Mouse (Mus musculus) embryonic facial prominence, embryonic 14.5 days (tissue): ENCODE measurements around the gene BC003965. TPM values are rescaled to one million over a fixed set of nuclear protein-coding genes. Genes with fewer than 3 reads are reported as not detected.
"Not testable (repeated sequence)": the region's sequence is repeated elsewhere in the genome, so short reads cannot be mapped to it uniquely, and the experiment has no call there.

Source experiments
- ATAC-seq: fragments of 200-750 bp; cut with Nextera tagmentation; 2 replicates; pipeline ENCODE4 v1.8.0; 2017; ENCODE audit warnings: low read depth, moderate number of reproducible peaks, moderate TSS enrichment
- DNase-seq: peaks from one replicate; pipeline ENCODE4 v3.0.0-alpha.2; 2015; ENCODE audit warnings: low spot score
- H3K27ac ChIP-seq: fragments of 300-500 bp; sonication (generic); replicated peaks from 2 replicates; pipeline ENCODE4 v1.5.1; 2014; ENCODE audit warnings: low read depth, mild to moderate bottlenecking, low read length, moderate library complexity
- H3K27me3 ChIP-seq: fragments of 300-500 bp; sonication (generic); replicated peaks from 2 replicates; pipeline ENCODE4 v1.6.1; 2014; ENCODE audit warnings: low read length; ENCODE audit not compliant: control insufficient read depth, insufficient read depth
- H3K36me3 ChIP-seq: fragments of 300-500 bp; sonication (generic); 2 replicates; pipeline ENCODE4 v1.6.1; 2014; ENCODE audit warnings: low read length, mixed read lengths; ENCODE audit not compliant: control insufficient read depth, insufficient read depth
- H3K4me1 ChIP-seq: fragments of 300-500 bp; sonication (generic); 2 replicates; pipeline ENCODE4 v1.6.1; 2014; ENCODE audit warnings: antibody characterized with exemption, low read length; ENCODE audit not compliant: control insufficient read depth, insufficient read depth
- H3K4me2 ChIP-seq: fragments of 300-500 bp; sonication (generic); 2 replicates; pipeline ENCODE4 v1.6.1; 2014; ENCODE audit warnings: low read depth, mild to moderate bottlenecking, low read length, moderate library complexity, mixed read lengths
- H3K4me3 ChIP-seq: fragments of 300-500 bp; sonication (generic); 2 replicates; pipeline ENCODE4 v1.5.1; 2014; ENCODE audit warnings: low read depth, mild to moderate bottlenecking, low read length
- H3K9ac ChIP-seq: fragments of 300-500 bp; sonication (generic); 2 replicates; pipeline ENCODE4 v1.6.1; 2014; ENCODE audit warnings: low read depth, mild to moderate bottlenecking, low read length, moderate library complexity, mixed read lengths
- H3K9me3 ChIP-seq: fragments of 300-500 bp; sonication (generic); 2 replicates; pipeline ENCODE4 v1.6.1; 2016; ENCODE audit warnings: low read length; ENCODE audit not compliant: control insufficient read depth
- WGBS: fragments of 180-500 bp; shearing (Covaris S2); extraction: QIAGEN DNeasy Blood & Tissue Kit; methylation state at CpG from one replicate; pipeline ENCODE4 v1.1.7; 2014; 5-methylcytosine and 5-hydroxymethylcytosine counted together
- polyA plus RNA-seq: library from polyadenylated mRNA; unstranded; fragments of >200 nt; fragmentation: Nextera tagmentation; extraction: Ambion mirVana; gene quantifications from 2 replicates; pipeline ENCODE4 v1.2.1, GENCODE M21; 2014

Gene BC003965
- polyA plus RNA-seq, 1 experiment from 2014 or later: 28.1 TPM

DNA sequence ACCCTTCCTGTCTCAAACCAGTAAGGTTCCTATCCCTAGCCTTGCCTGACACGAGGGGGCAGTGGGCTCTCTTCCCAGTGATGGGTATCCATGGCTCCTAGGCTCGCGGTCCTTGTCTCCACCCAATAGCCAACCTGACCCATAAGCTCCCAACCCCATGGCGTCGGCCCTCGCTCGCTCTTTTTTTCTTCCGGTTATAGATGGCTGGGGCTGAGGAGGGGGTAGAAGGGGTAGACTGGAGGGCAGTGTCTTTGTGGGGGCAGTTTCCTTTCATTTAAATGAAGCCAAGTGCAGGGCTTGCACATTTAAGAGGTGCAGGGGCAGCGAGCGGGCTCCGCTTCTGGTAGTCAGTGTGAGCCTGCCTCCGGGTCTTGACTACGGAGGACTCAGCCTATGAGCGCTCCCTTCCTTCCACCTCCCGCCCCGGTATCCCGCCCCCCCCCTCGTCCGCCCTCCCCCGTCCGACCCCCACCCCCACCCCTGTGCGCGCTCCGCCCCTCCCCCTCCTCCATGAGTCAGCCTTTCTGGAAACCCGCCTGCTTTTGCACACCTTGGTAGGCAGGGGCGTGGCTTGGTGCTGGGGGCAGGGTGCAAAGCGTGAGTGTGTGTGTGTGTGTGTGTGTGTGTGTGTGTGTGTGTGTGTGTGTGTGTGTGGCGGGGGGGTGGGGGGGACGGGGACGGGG, 37.6 kb downstream of the BC003965 start:
- WGBS: 4% methylated on average over 12 of the region's 30 CpGs
- peak; percentile 91 for ATAC-seq
- Histone ChIP-seq H3K4me2 (peak overlapping the region; percentile 78), H3K27me3 (no peaks in the 10 kb centered on the region), H3K9ac (peak overlapping the region; percentile 60), H3K27ac (0 out of 2 replicates have a peak overlapping the region, but pooled peaks have one; percentile 21), H3K4me3 (peak overlapping the region; percentile 39), H3K4me1 (peaks cover 10% of the 10 kb centered on the region), H3K36me3 (peaks cover 46% of the 10 kb centered on the region), H3K9me3 (no peaks in the 10 kb centered on the region)
- peak; percentile 63 for DNase-seq

- H3K27ac ChIP-seq, H3K9me3 ChIP-seq, H3K4me1 ChIP-seq, DNase-seq, H3K27me3 ChIP-seq: not testable (repeated sequence)
- ATAC-seq: peak; percentile 87
- WGBS: 11% methylated on average over 13 of the region's 28 CpGs
- peak overlapping the region; percentile 78 for H3K4me2 ChIP-seq
- peaks cover 47% of the 10 kb centered on the region for H3K36me3 ChIP-seq
- peak overlapping the region; percentile 42; the same call in 1 of the 2 replicates for H3K9ac ChIP-seq
- peak overlapping the region; percentile 39 for H3K4me3 ChIP-seq
Measured at GRCm38 (mm10) chr17:25222504-25222940, 38.2 kb downstream of the BC003965 start.

- WGBS: 43% methylated on average over 6 of the region's 6 CpGs
- H3K9me3 ChIP-seq: no peaks in the 10 kb centered on the region
- ATAC-seq: no peak
- peaks cover 10% of the 10 kb centered on the region for H3K4me1 ChIP-seq
- H3K4me2 ChIP-seq: peak overlapping the region; percentile 48
- H3K4me3 ChIP-seq: peak overlapping the region; percentile 39
- peaks cover 45% of the 10 kb centered on the region for H3K36me3 ChIP-seq
- no peak overlapping the region; the same call in 1 of the 2 replicates for H3K27ac ChIP-seq
- peak overlapping the region; percentile 42; the same call in 1 of the 2 replicates for H3K9ac ChIP-seq
- no peak for DNase-seq
- no peaks in the 10 kb centered on the region for H3K27me3 ChIP-seq
Measured at GRCm38 (mm10) chr17:25222951-25223601, 38.7 kb downstream of the BC003965 start.

DNA sequence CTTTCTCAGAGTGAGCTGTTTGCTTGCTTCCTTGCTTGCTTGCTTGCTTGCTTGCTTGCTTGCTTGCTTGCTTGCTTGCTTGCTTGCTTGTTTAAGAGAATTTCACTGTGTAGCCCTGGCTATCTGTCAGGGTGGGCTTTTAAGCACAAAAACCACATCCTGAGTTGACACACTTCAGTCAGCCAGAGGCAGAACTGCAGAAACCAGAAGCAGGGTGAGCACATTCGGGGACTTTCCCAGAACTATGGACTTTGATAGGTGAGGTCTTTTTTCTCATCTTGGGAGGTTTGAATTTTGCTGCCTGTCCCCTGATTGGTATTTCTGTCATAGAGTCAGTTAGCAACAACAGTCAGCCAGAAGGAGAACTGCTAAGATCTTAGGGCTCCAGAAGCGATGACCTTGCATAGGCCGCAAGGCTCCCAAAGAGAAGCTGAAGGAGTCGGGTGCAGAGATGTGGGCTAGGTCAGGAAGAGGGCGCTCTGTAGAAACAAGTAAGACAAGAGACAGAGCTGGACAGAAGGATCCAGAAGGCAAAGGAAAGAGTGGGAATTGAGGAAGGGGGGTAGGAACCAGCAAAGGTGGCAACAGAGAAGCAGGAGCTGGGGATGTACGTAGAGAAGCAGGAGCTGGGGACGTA, 40.4 kb downstream of the BC003965 start:
- H3K4me3 ChIP-seq: no peak overlapping the region
- ATAC-seq (no peak), DNase-seq (no peak)
- H3K36me3 ChIP-seq: peaks cover 42% of the 10 kb centered on the region
- H3K27me3 ChIP-seq: no peaks in the 10 kb centered on the region
- WGBS: 90% methylated on average over 7 of the region's 7 CpGs
- no peak overlapping the region for H3K4me2 ChIP-seq
- no peak overlapping the region for H3K9ac ChIP-seq
- H3K4me1 ChIP-seq: peaks cover 10% of the 10 kb centered on the region
- no peak overlapping the region for H3K27ac ChIP-seq
- H3K9me3 ChIP-seq: no peaks in the 10 kb centered on the region

- no peaks in the 10 kb centered on the region for H3K27me3 ChIP-seq
- 87% methylated on average over 4 of the region's 4 CpGs for WGBS
- DNase-seq: no peak
- H3K4me3 ChIP-seq: no peak overlapping the region
- no peak overlapping the region for H3K4me2 ChIP-seq
- ATAC-seq: no peak
- no peaks in the 10 kb centered on the region for H3K9me3 ChIP-seq
- H3K9ac ChIP-seq: no peak overlapping the region
- peaks cover 41% of the 10 kb centered on the region for H3K36me3 ChIP-seq
- peaks cover 10% of the 10 kb centered on the region for H3K4me1 ChIP-seq
- H3K27ac ChIP-seq: no peak overlapping the region
Measured at GRCm38 (mm10) chr17:25225659-25226058, 41.3 kb downstream of the BC003965 start.

- H3K4me2 ChIP-seq: no peak overlapping the region
- H3K27ac ChIP-seq: no peak overlapping the region
- no peaks in the 10 kb centered on the region for H3K9me3 ChIP-seq
- WGBS: 90% methylated on average over 5 of the region's 5 CpGs
- H3K27me3 ChIP-seq: no peaks in the 10 kb centered on the region
- H3K4me3 ChIP-seq: no peak overlapping the region
- DNase-seq: no peak
- no peak for ATAC-seq
- H3K4me1 ChIP-seq: no peaks in the 10 kb centered on the region
- no peak overlapping the region for H3K9ac ChIP-seq
- peaks cover 50% of the 10 kb centered on the region for H3K36me3 ChIP-seq
Measured at GRCm38 (mm10) chr17:25227991-25228390, 43.6 kb downstream of the BC003965 start.

GRCm38 (mm10) chr17:25230014-25230655, 45.8 kb downstream of the BC003965 start:
- H3K27me3 ChIP-seq, H3K4me3 ChIP-seq, ATAC-seq, H3K27ac ChIP-seq, H3K9me3 ChIP-seq, H3K4me1 ChIP-seq, DNase-seq, H3K9ac ChIP-seq, H3K4me2 ChIP-seq: not testable (repeated sequence)
- WGBS: 83% methylated on average over 14 of the region's 17 CpGs
- peaks cover 59% of the 10 kb centered on the region for H3K36me3 ChIP-seq

- ATAC-seq (no peak), DNase-seq (no peak)
- Histone ChIP-seq H3K4me1 (no peaks in the 10 kb centered on the region), H3K9me3 (no peaks in the 10 kb centered on the region), H3K4me3 (no peak overlapping the region), H3K27ac (no peak overlapping the region), H3K36me3 (peaks cover 62% of the 10 kb centered on the region), H3K9ac (no peak overlapping the region), H3K4me2 (no peak overlapping the region), H3K27me3 (no peaks in the 10 kb centered on the region)
- 96% methylated on average over 3 of the region's 3 CpGs for WGBS
Measured at GRCm38 (mm10) chr17:25230700-25231099, 46.3 kb downstream of the BC003965 start.
